Mouse (Mus musculus) R1 (cell line): ENCODE measurements around the gene Celf2.

Experiments
- DNase-seq: peaks from one replicate; pipeline ENCODE4 v3.0.0-alpha.2; 2018; ENCODE audit warnings: low read depth, low spot score

The Celf2 gene

DNA sequence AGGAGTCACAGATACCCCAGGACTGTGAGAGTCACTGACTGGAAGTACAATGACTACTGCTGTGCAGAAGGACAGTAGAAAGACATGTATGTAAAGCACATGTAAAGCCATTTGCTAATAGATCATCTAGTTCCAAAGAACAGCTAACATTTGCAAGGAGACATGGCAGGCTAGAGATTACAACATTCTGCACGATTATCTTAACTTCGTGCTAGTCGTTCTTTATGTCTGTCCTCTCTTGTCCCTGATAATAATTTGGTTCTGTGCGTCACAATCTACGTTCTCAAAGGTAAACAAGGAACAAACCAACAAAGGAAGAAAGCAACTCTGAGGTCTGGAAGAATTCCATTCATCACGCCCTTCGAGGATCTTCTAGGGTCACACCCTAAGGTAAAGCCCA is 805.0 kb downstream of the Celf2 start:
- DNase-seq, result no peak

- DNase-seq, result no peak
Measured at GRCm38 (mm10) chr2:6696326-6696725, 813.0 kb downstream of the Celf2 start.

DNA sequence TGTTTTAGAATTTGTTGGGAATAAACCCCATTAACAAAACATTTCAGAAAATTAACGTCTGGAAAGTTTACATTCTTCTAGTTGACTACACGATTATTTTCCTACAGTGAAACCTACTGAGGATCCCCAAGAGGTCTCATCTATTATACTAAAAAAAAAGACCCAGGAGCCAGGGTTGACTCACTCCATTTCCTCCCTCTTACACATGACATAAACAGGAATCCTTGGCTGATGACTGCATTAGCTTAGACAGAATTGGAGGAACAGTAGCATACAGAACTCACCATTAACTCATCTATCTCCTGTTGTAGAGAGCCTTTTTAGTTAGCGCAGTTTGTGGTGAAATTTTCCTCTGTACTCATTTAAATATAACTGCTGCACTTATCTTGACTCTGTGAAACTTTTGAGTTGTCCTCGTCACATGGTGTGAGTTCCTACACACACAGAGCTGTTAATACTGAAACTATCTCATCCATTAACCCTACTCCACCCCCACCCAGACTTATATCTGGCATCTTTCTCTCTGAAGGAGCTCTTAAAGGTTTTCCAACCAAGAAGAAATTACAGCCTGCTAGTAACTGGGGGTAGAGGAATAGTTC is 813.9 kb downstream of the Celf2 start:
- no peak for DNase-seq

GRCm38 (mm10) chr2:6689689-6690088 is 819.7 kb downstream of the Celf2 start:
- no peak for DNase-seq

- no peak for DNase-seq
Measured at GRCm38 (mm10) chr2:6678231-6678630, 831.1 kb downstream of the Celf2 start.

DNA sequence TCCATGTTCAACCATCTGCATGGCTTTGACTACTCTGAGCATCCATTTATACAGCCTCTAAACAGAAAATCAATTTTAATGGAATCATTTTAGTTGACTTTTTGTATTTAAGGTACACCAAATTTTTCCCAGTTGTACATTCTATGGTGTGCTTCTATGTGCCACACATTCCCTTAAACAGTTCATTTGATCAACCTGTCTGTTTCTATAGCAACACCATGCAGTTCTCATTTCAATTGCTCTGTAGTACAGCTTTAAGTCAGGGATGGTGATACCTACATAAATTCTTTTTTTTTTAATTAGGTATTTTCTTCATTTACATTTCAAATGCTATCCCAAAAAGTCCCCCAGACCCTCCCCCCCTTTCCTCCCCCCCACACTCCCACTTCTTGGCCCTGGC is 831.9 kb downstream of the Celf2 start:
- DNase-seq, result no peak

GRCm38 (mm10) chr2:6674401-6674800 is 835.0 kb downstream of the Celf2 start:
- no peak for DNase-seq

DNA sequence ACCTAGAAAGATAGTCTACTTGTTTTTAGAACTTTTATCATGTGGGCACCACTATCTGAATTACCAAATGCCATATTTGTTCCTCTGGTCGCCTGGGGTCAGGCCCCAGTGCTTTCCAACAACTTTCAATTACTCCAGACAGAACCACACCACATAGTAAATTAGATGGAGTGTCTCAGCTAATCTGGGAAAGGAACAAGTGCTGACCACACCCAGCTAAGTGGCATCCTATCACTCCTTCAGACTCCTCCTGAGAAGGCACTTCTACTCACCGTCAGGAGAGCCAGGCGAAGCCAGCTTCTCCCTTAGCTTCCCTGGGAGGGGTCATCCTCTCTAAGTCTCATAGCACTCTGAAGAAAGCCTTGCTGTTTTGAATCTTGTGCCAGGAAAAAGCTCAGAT is 835.9 kb downstream of the Celf2 start:
- DNase-seq, result no peak

- no peak for DNase-seq
Measured at GRCm38 (mm10) chr2:6667611-6668010, 841.8 kb downstream of the Celf2 start.

DNA sequence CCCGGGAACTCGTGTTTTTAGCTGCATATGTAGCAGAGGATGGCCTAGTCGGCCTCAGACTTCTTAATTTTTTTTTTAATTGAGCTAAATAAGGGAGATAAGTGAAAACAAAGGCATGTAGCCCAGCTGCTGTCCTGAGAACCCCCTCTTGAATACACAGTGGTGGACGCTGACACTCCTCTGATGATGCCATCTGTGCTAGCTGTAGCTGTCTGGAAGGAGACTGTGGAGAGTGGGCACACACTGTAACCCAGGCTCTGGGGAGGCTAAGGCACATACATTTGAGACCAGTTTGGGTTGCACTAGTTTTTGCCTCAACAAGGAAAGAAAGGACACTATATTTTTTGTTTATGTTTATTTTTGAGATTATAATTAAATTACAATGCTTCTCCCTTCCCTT is 849.5 kb downstream of the Celf2 start:
- DNase-seq, result no peak

- no peak for DNase-seq
Measured at GRCm38 (mm10) chr2:6653719-6654118, 855.6 kb downstream of the Celf2 start.

- DNase-seq, result no peak
Measured at GRCm38 (mm10) chr2:6651697-6652096, 857.7 kb downstream of the Celf2 start.

DNA sequence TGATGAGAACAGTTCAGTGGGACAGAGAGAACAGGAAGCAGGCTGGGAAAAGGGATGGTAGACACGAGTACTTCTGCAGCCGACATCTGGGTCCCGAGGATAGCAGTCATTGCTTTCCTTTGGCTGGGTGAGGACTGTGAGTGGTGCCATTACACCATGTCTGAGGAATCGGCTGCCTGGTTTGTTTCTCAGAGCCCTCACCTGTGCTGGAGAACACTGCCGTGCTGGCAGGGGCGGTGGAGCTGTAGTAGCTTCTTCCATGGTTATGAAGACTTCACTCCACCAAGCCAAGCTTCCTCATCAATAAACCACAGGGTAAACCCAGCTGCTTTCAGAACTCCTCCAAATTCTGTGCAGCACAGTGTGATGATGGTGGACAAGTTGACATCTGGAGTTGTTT is 860.5 kb downstream of the Celf2 start:
- DNase-seq, result no peak

- no peak for DNase-seq
Measured at GRCm38 (mm10) chr2:6647028-6647427, 862.3 kb downstream of the Celf2 start.

DNA sequence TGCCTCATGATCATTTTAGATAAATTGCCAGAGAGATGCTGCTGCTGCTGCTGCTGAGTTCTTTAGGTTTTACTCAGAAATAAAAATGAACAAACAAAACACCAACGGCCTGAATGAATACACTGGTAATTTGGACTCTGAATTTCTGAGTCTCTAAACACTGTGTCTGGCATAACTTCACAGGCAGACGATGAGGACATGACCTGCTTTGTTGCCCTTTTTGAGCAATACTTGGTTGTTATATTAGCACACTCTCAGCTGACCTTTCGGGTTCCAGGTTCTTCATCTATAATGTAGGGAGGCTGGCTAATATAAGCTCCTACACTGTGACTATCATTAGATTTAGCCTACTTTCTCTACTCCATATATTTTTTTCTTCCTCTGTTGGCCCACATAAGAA is 863.0 kb downstream of the Celf2 start:
- DNase-seq, result no peak

DNA sequence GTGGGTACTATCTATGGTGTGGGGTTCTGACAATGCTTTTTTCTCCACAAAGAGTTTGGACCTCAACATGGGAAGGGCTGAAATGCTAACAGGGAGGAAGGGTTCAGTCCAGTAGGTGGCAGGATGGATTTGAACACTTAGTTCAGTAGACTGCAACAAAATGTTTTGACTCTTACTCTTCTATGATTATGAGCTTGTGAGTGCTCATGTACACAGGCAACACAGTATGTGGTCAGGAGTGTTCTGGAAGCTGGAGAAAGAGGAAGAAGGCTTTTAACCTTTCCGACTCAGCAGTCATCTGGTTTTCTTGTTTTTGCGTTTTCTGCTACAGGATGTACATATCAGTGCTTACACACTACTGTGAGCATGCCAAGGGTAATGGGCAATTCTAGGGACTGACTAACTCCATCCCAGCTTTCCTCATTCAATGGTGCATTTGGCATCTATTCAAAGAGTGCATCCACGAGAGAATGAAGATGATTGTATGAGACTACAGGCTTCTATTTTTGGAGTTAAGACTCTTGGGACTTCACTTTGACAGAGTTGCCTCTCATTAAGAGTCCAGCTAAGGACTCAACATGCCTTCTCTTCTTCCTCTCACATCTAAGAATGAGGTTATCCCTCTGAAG is 867.0 kb downstream of the Celf2 start:
- no peak for DNase-seq

DNA sequence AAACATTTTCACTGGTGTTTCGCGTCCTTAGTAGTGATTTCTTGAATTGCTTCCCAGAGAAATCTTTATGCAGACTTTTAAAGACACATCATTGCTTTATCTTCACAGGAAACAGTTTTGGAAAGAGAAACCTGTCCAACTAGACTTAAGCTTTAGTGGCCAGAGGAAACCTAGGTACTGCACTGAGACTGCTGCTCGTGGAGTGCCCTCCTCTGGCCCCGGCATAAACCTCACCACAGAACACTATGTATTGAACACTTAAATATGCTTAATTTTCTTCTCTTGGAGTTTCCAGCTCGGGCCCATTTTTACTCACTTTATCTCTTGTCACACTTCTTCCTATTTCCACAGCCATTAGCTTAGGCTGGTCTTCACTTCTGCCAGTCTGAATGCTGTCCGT is 870.0 kb downstream of the Celf2 start:
- DNase-seq, result no peak

DNA sequence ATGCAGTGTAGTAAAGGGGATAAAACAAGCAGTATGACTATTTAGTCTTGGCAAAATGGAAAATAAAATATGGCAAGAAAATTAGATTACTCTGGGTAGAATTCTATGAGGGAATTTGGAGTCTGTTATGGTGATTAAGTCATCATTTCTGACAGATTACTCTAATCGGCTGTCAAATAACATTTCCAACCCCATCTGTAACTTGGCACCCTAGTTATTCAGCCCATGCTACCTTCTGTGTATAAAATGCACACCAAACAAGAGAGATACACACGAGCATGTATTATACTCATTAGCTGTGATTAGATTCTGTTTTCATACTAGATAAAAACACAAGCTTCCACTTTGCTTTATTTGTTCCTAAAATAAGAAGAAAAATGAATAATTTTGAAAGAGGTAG is 872.2 kb downstream of the Celf2 start:
- DNase-seq, result no peak

GRCm38 (mm10) chr2:6634899-6635298 is 874.5 kb downstream of the Celf2 start:
- no peak for DNase-seq

DNA sequence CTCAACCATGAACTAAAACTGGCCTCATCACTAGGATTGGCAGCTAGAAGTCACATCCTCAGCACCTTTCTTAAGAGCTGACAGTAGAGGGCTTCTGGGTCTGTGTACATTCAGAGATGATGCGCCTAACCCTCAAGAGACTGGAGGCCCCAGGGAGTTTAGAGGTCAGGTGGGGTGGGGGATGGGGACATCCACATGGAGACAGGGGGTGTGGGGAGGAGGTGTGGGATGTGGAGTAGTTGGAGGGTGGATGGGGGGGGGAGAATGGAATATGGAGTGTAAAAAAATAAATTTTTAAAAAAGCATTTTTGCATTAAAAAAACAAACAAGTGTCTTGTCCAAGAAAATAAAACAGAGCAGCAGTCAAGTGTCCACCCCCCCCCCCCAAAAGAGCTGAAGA is 876.2 kb downstream of the Celf2 start:
- DNase-seq, result no peak

DNA sequence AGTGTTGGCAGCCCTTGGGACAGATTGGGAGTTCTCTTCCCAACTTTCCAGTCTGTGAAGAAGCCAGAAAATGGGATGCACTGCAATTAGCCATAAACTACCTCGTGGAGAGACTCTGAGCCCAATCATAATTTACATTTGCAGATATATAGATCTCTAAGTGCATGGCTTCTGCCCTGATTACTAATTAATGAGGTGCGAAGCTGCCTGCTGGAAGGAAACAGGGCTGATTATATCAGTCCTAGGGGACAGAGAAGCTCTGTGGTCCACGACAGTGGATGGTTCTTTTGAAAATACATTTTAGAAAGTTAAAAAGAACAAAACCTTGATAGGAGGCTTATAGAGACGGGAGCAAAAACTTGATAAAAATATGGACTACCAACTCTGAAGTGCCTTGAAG is 885.6 kb downstream of the Celf2 start:
- DNase-seq, result no peak

GRCm38 (mm10) chr2:6622082-6622481 is 887.3 kb downstream of the Celf2 start:
- DNase-seq, result no peak

DNA sequence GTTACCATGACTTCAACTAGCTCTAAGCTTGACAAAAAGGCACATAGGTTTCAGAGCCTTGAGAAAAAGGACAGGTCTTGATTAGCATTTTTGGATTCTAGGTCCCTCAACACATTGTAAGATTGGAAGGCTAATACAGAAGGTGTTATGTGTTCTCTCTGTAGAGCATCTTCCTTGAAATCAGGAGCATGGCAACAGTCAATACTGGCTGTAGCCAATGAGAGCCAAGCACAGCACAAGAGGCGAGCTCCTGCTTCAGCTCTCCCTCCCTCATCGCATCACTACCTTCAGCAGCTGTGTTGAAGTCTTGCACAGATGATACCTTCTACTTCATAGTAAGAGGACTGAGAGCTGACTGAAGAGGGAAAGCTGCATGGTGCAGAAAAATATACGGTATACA is 890.5 kb downstream of the Celf2 start:
- DNase-seq, result no peak

- no peak for DNase-seq
Measured at GRCm38 (mm10) chr2:6618450-6618849, 890.9 kb downstream of the Celf2 start.
